Mouse (Mus musculus): Measurements from ENCODE around the gene Galnt5.

Galnt5 gene

DNA sequence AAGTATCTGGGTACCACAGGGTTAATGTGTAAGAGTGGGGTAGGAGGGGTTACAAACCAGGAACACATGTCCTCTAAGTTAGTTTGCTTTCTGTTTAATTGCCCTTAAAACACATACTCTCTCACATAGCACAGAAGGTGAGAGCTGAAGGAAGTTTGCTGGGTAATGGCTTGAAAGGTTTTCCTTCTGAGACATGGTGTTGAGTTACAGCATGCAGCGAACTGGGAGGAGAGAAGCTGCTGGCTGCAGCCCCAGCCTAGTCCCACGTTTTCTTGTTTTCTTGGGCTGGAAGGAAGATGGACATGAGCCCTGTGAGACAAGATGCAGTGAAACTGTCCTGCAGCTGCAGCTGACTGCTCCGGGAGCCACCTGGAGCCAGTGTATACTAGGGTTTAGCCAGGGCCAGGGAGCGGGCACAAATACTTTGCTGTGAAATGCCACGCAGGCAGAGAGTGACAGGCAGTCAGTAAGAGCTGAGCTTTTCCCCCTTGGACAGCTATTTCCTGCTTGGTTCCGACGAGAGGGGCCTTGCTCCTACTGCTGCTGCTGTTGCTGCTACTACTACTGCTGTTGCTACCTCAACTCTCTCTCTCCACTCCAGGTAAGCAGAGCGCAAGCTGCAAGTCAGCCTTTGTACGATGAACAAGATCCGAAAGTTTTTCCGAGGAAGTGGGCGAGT lies at the start of gene Galnt5:
TSS of gene Galnt5 (plus strand) at position 133 of the 679 bp plus-strand sequence.
- DNase-seq (ENCODE audit: low read depth, low spot score) = peak; percentile 13

DNA sequence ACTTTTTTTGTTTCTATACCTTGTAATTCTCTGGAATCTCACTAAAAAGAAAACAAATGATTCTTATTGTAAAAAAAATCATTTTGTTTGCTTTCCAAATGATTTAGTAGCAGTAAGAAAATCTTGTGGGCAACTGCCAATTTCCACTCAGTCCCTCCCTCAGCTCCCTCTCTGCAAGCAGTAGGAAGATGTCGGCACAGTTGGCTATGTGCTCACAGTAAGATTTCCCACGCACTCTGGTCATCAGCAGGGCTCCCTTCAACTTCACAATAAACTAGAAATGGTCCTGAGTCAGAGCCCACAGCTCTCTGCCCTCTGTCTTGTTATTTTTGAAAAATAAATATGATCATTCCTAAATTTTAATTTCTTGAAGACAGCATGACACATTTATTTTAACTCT lies 46.1 kb upstream of the Galnt5 start:
- DNase-seq (ENCODE audit: low read depth, low spot score) = no peak

DNA sequence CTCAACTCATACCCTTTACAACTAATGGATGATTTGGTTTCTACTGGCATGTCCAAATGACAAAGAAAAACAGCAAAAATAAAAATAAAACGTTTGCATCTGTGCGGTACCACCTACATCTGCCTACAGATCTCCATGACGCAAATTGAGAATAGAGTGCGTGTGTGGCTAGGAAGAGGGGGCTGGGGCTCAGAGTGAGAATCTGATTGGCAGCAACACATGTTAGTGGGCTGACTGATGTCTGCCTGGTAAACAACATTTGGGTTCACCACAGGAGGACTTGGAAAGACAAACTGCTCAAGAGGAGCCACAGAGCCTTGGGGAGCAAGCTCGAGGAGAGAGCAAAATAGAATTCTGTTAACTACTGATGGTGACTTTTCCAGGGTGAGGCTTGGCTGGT lies 36.9 kb upstream of the Galnt5 start:
- DNase-seq (ENCODE audit: low read depth, low spot score) = peak; percentile 14

DNA sequence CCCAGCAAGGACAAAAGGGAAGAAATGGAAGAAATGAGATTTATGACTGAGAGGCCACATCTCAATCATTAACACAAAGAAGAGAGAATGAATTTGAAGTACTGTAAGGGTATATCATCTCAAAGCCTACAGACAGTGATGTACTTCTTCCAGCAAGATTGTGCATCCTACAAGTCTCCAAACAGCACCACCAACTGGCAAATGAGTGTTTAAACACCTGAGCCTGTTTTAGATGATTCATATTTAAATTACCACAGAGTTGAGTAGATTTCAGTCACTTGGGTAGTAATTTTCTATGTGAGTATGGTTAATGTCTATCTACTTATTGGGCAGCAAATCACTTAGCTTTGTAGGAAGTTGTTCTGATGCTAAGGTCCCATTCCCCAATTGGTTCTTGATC lies 15.4 kb upstream of the Galnt5 start:
- DNase-seq (ENCODE audit: low read depth, low spot score) = no peak

DNA sequence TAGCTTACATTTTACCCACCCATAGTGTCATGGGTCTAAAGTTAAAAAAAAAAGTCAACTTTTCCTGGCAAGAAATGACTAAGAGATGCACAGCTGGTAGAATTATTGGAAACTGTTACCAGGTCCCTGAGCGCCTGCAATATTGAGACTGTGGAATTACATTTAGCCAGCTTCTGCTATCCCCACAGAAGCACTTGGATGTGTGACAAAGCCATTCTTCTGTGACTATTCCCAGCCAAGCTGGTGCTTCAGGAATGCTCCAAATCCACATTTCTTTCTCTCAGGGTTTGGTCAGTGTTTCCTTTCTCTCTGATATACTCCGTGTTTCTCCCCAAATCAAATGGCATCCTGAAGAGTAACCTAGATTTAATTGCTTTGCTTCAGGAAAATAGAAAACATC lies 6.6 kb upstream of the Galnt5 start:
- DNase-seq (ENCODE audit: low read depth, low spot score) = no peak

DNA sequence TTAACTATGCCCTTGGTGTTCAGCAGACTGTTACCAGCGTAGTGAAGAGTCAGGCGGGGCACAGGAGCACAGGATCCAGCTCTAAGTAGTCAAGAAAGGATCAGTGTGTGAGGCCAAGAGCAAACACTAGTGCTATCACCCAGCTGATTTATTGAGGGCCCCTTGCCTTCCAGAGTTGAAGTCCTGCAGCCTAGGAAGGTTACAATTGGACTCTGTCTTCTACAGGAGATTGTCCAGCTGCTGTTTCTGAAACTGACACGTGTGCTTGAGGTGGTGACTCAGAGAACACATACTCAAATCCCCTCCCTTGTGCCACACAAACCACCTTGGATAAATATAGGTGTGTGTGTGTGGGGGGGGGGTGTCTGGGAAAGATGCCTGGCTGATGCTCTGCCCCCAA lies 3.8 kb downstream of the Galnt5 start:
- no peak for DNase-seq (ENCODE audit: low read depth, low spot score)

DNA sequence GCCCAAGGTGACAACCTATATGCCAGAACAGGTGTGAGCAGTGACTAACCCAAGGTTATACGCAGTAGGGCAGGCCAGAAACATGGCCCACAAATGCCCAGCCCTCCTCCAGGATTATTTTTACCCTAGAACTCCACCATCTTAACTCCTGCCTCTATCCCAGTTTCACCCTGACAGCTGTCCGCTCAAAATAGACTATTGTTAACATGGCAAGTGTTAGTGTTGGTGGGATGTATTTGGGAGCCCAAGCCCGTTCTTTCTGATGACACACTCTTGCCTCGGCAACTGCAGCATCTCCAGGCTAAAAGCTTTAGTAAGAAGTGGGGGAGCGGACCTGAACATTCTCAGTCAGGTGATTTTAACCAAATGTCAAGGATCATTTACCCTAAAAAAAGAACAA lies 9.4 kb downstream of the Galnt5 start:
- no peak for DNase-seq (ENCODE audit: low read depth, low spot score)

DNA sequence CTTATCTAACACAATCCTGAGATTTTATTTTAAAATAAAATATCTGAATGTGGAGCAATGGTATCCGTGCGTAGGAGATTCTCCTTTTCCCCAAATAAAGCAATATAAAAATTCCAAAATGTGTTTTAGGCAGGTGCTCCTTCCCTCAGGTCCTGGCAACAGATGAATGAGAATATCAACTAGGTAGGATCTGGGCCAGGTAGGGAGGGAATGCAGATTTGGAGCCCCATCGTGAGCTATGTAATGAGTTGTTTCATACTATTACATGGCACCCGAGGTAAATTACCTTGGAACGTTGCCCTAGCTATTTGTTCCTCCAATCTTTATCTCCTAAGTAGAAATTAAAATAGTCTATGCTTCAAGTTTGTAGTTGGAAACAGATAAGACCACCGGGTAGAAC lies 25.9 kb downstream of the Galnt5 start:
- DNase-seq (ENCODE audit: low read depth, low spot score) = no peak

DNA sequence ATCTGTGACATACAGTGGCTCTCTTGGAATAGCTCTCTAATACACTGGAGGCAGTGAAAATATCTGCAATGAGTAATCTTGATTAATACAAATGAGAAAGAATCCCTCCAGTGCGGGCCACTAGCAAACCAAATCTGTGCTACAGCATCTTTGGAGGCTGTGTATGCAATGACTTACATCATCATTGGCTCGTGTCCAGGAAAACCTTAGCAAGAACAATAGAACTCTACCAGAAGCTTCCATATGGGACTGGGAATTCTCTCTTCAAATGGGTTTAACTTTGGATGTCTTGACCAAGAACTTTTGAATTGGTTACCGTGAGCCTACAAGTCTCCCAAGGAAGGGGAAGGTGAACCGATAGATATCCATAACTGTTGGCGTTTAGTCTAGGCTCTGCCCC lies 29.1 kb downstream of the Galnt5 start:
- no peak for DNase-seq (ENCODE audit: low read depth, low spot score)

DNA sequence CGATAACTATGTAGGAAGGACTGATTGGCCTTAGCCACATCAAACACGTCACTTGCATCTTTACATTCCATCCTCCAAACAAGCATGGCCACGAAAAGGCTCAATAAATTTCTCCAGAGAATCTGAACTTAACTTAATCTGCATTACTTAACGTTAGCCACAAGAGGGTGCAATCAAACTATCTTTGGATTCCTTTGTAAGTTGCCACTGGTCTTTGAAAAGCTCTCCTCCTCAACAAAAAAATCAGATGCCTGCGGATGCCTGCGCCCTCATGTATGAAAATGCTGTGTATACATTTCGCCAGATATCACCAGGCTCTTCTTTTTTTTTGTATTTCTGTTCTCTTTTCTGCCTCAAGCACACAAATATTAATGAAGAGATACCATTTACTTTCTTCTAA lies 31.7 kb downstream of the Galnt5 start:
- DNase-seq (ENCODE audit: low read depth, low spot score) = peak; percentile 13

DNA sequence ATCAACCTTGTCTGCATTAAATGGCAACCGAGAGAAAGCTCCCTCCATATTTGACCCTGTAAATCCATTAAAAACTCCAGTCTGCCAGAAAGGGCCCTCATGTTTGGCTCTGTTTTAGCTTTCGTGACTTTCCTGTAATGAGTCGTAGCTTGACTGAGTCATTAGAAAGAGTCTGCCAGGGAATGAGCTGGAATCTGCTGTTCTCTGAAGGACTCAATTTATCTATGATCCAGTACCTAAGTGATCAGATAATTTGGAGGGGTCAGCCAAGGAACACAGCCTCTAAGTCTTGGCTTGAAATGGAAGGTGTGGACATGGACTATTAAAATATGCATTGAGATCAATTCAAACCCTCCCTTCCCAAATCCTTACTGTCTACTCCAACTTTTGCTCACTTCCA lies 33.7 kb downstream of the Galnt5 start:
- DNase-seq (ENCODE audit: low read depth, low spot score) = no peak

DNA sequence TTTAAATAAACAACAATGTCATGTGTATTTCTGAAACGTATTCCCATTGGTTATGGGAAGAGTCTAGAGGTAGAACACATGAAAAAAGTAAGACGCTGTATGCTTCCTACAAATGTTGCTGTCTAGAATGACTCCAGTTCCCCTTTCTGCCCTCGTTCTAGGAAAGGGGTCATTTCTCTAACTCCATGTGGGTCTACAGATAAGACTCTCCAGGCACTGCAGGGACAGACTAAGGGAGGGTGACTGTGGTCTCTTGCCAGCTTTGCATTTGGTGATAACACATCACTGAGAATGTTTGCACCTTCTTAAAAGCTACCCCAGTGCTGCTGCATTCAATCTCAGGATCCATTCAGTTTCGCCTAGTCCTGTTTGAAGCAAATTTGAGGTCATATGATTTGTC lies 38.0 kb downstream of the Galnt5 start:
- no peak for DNase-seq (ENCODE audit: low read depth, low spot score)

DNA sequence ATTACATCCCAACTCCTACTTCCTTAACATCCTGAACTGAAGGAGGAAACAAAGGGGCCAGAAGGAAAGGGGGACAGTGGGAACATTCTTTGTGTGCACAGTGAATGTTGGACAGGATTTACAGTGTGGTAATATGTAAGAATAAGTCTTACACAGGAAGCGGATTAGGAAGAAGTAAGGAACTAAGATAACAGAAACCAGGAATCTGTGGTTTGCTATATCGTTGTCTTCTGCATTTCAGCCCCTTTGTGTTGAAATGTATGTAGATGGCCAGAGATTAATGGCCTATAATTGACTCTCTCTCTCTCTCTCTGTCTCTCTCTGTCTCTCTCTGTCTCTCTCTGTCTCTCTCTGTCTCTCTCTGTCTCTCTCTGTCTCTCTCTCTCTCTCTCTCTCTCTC lies 39.2 kb downstream of the Galnt5 start:
- DNase-seq (ENCODE audit: low read depth, low spot score) = no peak

DNA sequence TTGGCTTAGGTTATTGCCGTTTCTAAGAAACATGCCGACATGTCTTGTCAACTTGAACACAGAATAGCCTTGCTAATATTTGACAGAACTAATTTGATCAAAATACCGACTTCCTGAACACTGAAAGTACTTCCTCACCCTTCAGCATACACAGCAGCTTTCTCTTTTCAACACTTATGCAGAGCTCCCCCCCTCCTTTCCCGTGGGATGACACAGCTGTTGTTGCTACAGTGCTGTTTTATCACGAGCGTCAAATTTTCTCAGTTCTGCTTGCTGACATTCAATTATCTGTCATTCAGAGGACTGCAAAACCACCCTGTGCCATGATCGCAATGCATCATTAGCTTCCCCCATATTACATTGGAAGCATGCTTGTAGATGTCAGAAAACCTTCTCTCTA lies 44.2 kb downstream of the Galnt5 start:
- DNase-seq (ENCODE audit: low read depth, low spot score) = no peak

DNA sequence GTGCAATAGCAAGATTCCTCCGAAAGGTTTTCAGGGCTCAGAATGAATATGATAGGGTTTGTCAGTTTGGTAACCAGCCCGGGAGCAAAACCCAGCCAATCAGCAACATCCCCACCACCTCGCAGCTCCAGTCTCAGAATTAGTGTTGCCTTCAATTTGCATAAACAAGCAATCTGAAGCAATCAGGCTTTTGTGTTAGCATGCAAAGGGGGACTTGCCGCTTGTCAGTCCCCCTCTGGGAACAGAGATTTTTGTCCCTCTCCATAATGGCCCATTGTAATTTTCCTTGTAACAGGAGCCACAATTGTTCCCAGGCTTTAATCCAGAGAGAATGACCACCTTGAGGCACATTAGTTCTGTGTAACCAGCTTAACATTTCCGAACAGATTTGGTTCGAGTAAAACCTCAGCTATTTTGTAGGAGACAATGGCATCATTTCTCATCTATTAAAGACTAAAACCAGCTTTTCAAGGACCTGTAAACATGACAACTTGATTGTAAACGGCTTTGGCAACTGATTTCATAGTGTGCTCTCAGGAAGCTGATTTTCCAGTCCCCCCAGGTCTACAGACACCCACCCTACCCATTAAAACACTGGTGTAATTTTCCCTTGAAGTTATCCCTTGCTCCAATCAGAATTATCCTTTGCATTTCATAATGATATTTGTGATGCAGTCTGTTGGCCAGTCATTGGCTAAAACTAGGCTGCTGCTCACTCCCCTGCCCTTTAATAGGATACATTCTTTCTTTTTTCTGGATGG lies 55.3 kb downstream of the Galnt5 start, which contains the start of gene Ermn:
TSS of gene Ermn (minus strand) at position 44 of the 761 bp plus-strand sequence.
- no peak for DNase-seq (ENCODE audit: low read depth, low spot score)

DNA sequence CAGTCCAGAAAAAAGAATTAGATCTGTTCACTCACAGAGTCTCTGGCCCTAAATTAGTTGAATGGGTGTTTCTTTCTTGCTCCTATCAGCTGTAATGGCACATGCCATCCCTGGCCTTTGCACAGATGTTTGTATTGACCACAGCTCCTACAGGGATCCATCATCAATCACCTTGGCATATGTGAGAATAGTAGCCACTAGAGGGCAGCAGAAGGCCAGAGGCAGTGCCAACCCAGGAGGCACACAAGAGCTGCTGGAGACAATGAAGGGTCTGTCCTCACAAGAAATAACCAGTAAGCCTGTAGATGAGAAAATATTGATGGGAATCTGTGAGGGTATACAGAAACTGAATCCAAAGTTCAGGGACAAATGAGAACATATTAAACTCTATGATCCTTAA lies 57.7 kb downstream of the Galnt5 start:
- DNase-seq (ENCODE audit: low read depth, low spot score) = peak; percentile 20

DNA sequence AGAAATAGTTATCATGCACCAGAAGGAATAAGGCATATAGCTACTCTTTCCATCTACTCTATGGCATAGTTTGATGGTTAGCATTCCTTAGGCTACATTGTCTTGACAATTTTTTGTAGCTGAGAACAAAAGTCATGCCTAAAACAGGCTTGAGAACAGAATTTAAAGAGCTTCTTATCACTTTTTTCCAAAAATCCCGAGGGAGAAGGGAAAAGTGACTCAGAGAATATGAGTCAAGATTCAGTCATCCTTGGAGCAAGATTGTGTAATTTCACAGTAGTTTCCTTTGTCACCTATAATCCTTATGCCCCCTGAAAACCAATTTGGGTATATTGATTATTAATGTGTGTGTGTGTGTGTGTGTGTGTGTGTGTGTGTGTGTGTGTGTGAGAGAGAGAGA lies 82.2 kb downstream of the Galnt5 start:
- peak; percentile 13 for DNase-seq (ENCODE audit: low read depth, low spot score)

DNA sequence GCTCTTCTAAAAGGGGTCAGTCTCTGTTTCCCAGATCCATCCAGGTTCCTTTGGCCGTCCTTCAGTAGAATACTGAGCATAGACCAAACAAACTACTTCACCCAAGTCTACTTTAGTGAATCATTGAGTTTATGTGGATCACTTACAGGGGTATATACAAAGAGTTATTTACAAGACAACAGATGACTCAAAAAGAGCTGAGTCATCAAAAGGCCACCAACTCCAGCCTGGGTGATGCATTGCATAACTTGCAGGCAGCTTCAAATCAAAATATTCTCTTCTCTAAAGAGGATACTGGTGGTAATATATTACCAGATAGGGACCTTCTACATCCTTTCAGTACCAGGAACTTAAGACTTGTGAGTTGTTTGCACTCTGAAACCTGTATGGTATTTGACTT lies 88.7 kb downstream of the Galnt5 start:
- no peak for DNase-seq (ENCODE audit: low read depth, low spot score)

DNA sequence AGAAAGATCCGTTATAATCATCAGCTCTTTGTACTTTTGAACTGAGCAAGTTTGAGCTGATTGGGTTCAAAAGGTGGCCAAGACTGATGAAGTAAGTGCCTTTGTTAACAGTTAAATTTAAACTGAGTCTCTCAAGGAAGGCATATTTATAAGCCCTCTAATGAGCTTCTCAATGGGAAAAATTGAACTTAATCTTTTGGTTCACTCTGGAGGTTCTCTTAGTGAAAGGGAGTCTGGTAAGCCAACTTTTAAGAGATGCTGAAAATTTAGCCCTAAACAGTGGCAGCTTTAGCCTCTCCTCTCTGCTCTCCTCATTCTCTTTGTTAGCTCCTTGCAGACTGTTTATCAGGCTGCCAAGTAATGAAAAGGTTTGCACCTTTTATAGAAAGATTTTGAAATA lies 97.1 kb downstream of the Galnt5 start:
- no peak for DNase-seq (ENCODE audit: low read depth, low spot score)

All from skeletal muscle tissue, adult 2 months (tissue).